Mouse (Mus musculus) liver, postnatal 0 days (tissue): ENCODE measurements around the gene Acrbp.

ENCODE experiments used
- CTCF ChIP-seq: sonication (generic); IDR thresholded peaks from 2 replicates; pipeline ENCODE4 v1.5.1; 2016; ENCODE audit warnings: antibody characterized with exemption, low read depth
- EP300 ChIP-seq: IDR thresholded peaks from 2 replicates; pipeline ENCODE4 v1.6.1; 2016; ENCODE audit warnings: antibody characterized with exemption, low read depth, mild to moderate bottlenecking

DNA sequence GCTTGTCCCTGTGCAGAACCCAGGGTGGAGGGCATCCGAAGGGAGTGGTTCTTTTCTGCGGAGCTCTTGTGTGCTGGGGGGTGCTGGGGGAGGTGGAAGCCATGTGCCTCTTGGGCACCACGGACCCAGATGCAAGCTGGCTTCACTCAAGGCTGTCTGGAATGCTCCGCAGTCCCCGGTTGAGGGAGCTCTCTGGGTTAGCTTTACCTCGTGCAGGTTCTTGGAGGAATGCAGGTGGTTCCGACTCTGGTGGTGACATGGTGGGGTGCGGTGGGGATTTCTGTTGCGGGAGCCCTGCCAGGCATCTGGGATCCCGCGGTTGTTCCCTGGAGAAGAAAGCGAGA lies 47.8 kb downstream of the Acrbp start:
- no peak for TF ChIP-seq CTCF
- TF ChIP-seq EP300, result no peak
